Mouse (Mus musculus): ENCODE data around the gene Cx3cr1.

GRCm38 (mm10) chr9:119938496-119938895 is 131.2 kb downstream of the Cx3cr1 start:
- no peak for TF ChIP-seq CTCF (IDR thresholded peaks at IDR 0.05; ENCODE audit: low read depth, low read length)
- TF ChIP-seq POLR2A (IDR thresholded peaks at IDR 0.05; ENCODE audit: insufficient read depth, low read length), result no peak
